Mouse (Mus musculus): ENCODE measurements around the gene Upk3bl. TPM values are rescaled to one million over a fixed set of nuclear protein-coding genes. Genes with fewer than 3 reads are reported as not detected.

Gene Upk3bl
- total and polyA plus RNA-seq, 3 experiments = not detected

DNA sequence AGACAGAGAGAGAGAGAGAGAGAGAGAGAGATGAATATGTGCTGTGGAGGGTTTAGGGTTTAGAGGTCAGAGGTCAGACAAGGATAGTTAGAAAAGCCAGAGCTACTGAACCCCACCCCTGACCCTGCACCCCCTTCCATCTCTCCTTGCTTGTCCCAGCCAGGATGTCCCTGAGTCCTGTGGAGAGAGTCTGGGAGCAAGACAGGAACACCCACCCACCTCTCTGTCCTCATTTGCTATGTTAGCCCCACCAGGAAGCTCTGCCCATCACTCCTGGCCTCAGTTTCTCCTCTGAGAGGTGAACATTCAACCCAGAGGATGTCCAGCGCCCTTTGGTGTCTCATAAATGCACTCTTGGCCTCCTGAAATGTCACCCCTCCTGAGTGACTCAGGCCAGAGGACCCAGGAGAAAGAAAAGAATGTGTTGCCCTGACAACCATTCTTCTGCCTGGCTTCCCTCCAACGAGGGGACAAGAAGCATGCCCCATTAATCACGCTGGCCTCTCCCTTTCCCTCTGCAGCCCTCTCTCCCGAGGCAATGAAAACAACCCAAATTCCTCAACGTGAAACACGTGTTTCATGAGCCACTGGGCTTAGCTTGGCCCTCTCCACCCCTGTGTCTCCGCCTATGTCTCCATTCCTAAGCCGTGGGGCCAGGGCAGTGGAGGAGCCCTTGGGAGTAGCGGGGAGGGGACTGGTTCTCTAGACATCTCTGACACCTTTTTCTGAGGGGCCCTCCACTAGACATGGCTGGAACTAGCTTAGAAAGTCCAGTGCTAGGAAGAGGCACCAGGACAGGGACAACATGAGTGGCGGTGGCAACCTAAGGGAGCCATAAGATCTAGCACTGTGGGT is 2.8 kb upstream of the Upk3bl start:
- peaks cover 6% of the 10 kb centered on the region for H3K9me3 ChIP-seq (replicated peaks; ENCODE audit: low read length)
- H3K4me2 ChIP-seq (ENCODE audit: insufficient read depth, low read depth, poor library complexity, severe bottlenecking) = no peak overlapping the region
- no peak overlapping the region for H3K27ac ChIP-seq (ENCODE audit: insufficient read depth, low read depth)
- no peak for TF ChIP-seq ZC3H11A (IDR thresholded peaks at IDR 0.05; ENCODE audit: low read depth, low read length)
- no peak for TF ChIP-seq MYC (IDR thresholded peaks at IDR 0.05; ENCODE audit: low read depth, low read length)
- no peak overlapping the region for H3K4me3 ChIP-seq (replicated peaks in 1 of 3; ENCODE audit: low read depth in 2 of 3, low read length in 2 of 3, poor library complexity in 1 of 3)
- H3K9ac ChIP-seq (ENCODE audit: insufficient read depth, low read depth) = no peak overlapping the region
- H3K36me3 ChIP-seq (replicated peaks in 1 of 2; ENCODE audit: control insufficient read depth in 1 of 2, insufficient read depth in 1 of 2, low read length in 1 of 2) = no peaks in the 10 kb centered on the region
- dilution Hi-C loops (cut with MboI; ENCODE audit: extremely low pct_ligation_motif_present, extremely low pct_unique_long_range_greater_than_20kb, low sequenced_read_pairs) = no loop called here
- peaks cover 10 to 17% of the 10 kb centered on the region in 2 experiments; a peak in 3 of 4 replicates for H3K4me1 ChIP-seq (ENCODE audit: control insufficient read depth in 1 of 2, insufficient read depth in 2 of 2)
- no peak for DNase-seq (ENCODE audit: extremely low read depth)
- H3K79me2 ChIP-seq (replicated peaks; ENCODE audit: control insufficient read depth, extremely low read depth, insufficient read depth, poor library complexity, severe bottlenecking) = no peaks in the 10 kb centered on the region
- peaks cover 32% of the 10 kb centered on the region for H3K27me3 ChIP-seq (replicated peaks)
- in situ Hi-C loops (cut with MboI; ENCODE audit: low pct_ligation_motif_present, low pct_unique_long_range_greater_than_20kb, low sequenced_read_pairs) = no loop called here

DNA sequence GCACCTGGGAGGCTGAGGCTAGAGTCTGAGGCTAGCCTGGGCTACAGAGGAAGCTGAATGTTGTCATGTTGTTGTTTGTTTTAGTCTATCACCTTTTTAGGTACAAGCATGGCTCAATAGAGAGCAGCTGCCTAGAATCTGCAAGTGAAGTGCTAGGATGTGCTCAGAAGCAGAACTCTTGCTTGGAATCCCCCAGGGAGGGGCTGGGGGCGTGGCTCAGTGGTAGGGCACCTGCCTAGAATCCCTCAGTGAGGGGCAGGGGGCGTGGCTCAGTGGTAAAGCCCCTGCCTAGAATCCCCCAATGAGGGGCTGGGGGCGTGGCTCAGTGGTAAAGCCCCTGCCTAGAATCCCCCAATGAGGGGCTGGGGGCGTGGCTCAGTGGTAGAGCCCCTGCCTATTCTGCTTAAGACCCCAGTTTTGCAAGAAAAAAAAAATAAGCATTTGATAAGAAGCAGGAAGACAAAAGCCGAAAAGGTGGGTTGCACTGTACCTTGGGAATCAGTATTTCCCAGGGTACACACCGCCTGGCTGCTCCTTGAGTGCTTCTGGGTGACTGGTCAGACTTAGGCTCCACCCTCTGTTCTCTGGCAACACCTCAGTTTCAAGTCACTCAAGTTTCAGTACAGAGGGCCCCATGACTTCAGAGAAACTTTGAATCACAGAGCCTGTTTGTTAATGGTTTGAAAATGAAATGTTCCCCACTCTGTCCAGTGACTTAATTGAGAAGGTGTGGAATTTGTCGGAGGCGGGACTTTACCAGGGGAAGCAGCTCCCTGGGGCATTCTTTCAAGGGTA is 1.2 kb upstream of the Upk3bl start:
- Histone ChIP-seq H3K27me3 (replicated peaks) (peaks cover 44% of the 10 kb centered on the region), H3K9me3 (replicated peaks; ENCODE audit: low read length) (peaks cover 6% of the 10 kb centered on the region), H3K4me1 (ENCODE audit: control insufficient read depth in 1 of 2, insufficient read depth in 2 of 2) (peaks cover 10 to 17% of the 10 kb centered on the region in 2 experiments; a peak in 3 of 4 replicates), H3K4me2 (ENCODE audit: insufficient read depth, low read depth, poor library complexity, severe bottlenecking) (no peak overlapping the region), H3K9ac (ENCODE audit: insufficient read depth, low read depth) (no peak overlapping the region), H3K4me3 (replicated peaks in 1 of 3; ENCODE audit: low read depth in 2 of 3, low read length in 2 of 3, poor library complexity in 1 of 3) (no peak overlapping the region), H3K79me2 (replicated peaks; ENCODE audit: control insufficient read depth, extremely low read depth, insufficient read depth, poor library complexity, severe bottlenecking) (no peaks in the 10 kb centered on the region), H3K36me3 (replicated peaks in 1 of 2; ENCODE audit: control insufficient read depth in 1 of 2, insufficient read depth in 1 of 2, low read length in 1 of 2) (no peaks in the 10 kb centered on the region), H3K27ac (ENCODE audit: insufficient read depth, low read depth) (no peak overlapping the region)
- no peak for DNase-seq (ENCODE audit: extremely low read depth)
- dilution Hi-C loops (cut with MboI; ENCODE audit: extremely low pct_ligation_motif_present, extremely low pct_unique_long_range_greater_than_20kb, low sequenced_read_pairs) = no loop called here
- in situ Hi-C loops (cut with MboI; ENCODE audit: low pct_ligation_motif_present, low pct_unique_long_range_greater_than_20kb, low sequenced_read_pairs) = no loop called here
- no peak for TF ChIP-seq MAFK (IDR thresholded peaks at IDR 0.05; ENCODE audit: insufficient replicate concordance, low read length)
- no peak for TF ChIP-seq MEF2A (IDR thresholded peaks at IDR 0.05; ENCODE audit: borderline replicate concordance, low read depth, low read length)
- TF ChIP-seq HCFC1 (IDR thresholded peaks at IDR 0.05; ENCODE audit: low read depth, low read length) = no peak
- no peak for TF ChIP-seq NELFE (IDR thresholded peaks at IDR 0.05; ENCODE audit: low read depth, low read length)
- TF ChIP-seq POLR2A (IDR thresholded peaks at IDR 0.05; ENCODE audit: low read depth, low read length) = no peak
- TF ChIP-seq JUN (IDR thresholded peaks at IDR 0.05; ENCODE audit: insufficient read depth, low read depth, low read length) = no peak
- no peak for TF ChIP-seq ZKSCAN1 (IDR thresholded peaks at IDR 0.05; ENCODE audit: borderline replicate concordance, low read depth, low read length)
- no peak for TF ChIP-seq ZNF384 (IDR thresholded peaks at IDR 0.05; ENCODE audit: low read depth, low read length)
- no peak for TF ChIP-seq NRF1 (IDR thresholded peaks at IDR 0.05; ENCODE audit: low read depth, low read length)
- no peak for TF ChIP-seq GABPA (IDR thresholded peaks at IDR 0.05; ENCODE audit: insufficient replicate concordance, low read depth, low read length)
- TF ChIP-seq E2F4 (IDR thresholded peaks at IDR 0.05; ENCODE audit: insufficient replicate concordance, low read depth, low read length) = no peak
- TF ChIP-seq POLR2AphosphoS2 (IDR thresholded peaks at IDR 0.05; ENCODE audit: low read depth, low read length) = no peak
- no peak for TF ChIP-seq SIN3A (IDR thresholded peaks at IDR 0.05; ENCODE audit: low read length)
- no peak for TF ChIP-seq TBP (conservative IDR thresholded peaks at IDR 0.05; ENCODE audit: low read depth, low read length)
- no peak for TF ChIP-seq USF2 (conservative IDR thresholded peaks at IDR 0.05; ENCODE audit: low read depth, low read length)
- TF ChIP-seq ZC3H11A (IDR thresholded peaks at IDR 0.05; ENCODE audit: low read depth, low read length) = no peak
- TF ChIP-seq UBTF (IDR thresholded peaks at IDR 0.05; ENCODE audit: low read depth, low read length) = no peak
- TF ChIP-seq ZMIZ1 (IDR thresholded peaks at IDR 0.05; ENCODE audit: low read depth, low read length) = no peak
- TF ChIP-seq KAT2A (IDR thresholded peaks at IDR 0.05; ENCODE audit: insufficient replicate concordance, low read length) = no peak

Data from CH12.LX (cell line).